Mouse (Mus musculus): ENCODE data around the gene Nfia. TPM values are rescaled to one million over a fixed set of nuclear protein-coding genes. Genes with fewer than 3 reads are reported as not detected.

The Nfia gene
- polyA plus RNA-seq, 1 experiment from 2014 or later, result 52.9 TPM

- ATAC-seq (ENCODE audit: low read depth), result no peak
- Histone ChIP-seq H3K4me2 (ENCODE audit: low read depth, low read length) (no peak overlapping the region), H3K27ac (ENCODE audit: low read length) (peak overlapping the region; percentile 96; the same call in 1 of the 2 replicates), H3K4me1 (replicated peaks; ENCODE audit: control insufficient read depth, insufficient read depth, low read length) (peaks cover 16% of the 10 kb centered on the region), H3K4me3 (ENCODE audit: low read length) (no peak overlapping the region), H3K36me3 (ENCODE audit: control insufficient read depth, insufficient read depth, low read length) (no peaks in the 10 kb centered on the region), H3K9me3 (ENCODE audit: control insufficient read depth, low read length) (no peaks in the 10 kb centered on the region), H3K9ac (ENCODE audit: low read length) (no peak overlapping the region), H3K27me3 (ENCODE audit: control insufficient read depth, insufficient read depth, low read depth, low read length) (no peaks in the 10 kb centered on the region)
- WGBS, result 46% methylated on average over 4 of the region's 4 CpGs
Observed at GRCm38 (mm10) chr4:97750401-97750800, 22.1 kb upstream of the Nfia start.

DNA sequence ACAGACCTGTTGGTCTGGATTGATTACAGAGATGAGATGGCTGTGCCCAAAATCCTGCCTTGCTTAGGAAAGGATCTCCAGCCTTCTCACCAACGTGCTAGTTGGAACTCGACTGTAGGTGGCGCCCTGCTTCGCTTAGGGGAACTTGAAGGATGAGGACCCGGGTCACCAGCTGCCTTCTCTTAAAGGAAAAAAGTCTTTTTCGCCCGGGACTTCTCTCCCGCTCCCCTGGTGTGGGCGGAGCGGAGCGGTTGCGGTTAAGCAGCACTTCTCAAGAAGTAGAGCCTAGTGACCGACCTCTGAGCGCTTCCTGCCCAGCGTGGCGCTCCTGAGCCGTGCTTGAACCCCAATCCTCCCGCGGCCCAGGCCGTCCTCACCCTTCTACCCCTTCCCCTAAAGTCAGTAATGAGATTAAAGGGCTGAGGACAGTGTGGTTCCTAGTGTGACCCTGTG, 21.5 kb upstream of the Nfia start:
- Histone ChIP-seq H3K9ac (ENCODE audit: low read length) (peak overlapping the region; percentile 81), H3K9me3 (ENCODE audit: control insufficient read depth, low read length) (no peaks in the 10 kb centered on the region), H3K4me2 (ENCODE audit: low read depth, low read length) (peak overlapping the region; percentile 82), H3K4me1 (replicated peaks; ENCODE audit: control insufficient read depth, insufficient read depth, low read length) (peaks cover 12% of the 10 kb centered on the region), H3K36me3 (ENCODE audit: control insufficient read depth, insufficient read depth, low read length) (no peaks in the 10 kb centered on the region), H3K27ac (ENCODE audit: low read length) (peak overlapping the region; percentile 96), H3K4me3 (ENCODE audit: low read length) (peak overlapping the region; percentile 52), H3K27me3 (ENCODE audit: control insufficient read depth, insufficient read depth, low read depth, low read length) (no peaks in the 10 kb centered on the region)
- ATAC-seq (ENCODE audit: low read depth), result peak; percentile 90
- 2% methylated on average over 20 of the region's 20 CpGs for WGBS

- Histone ChIP-seq H3K9me3 (ENCODE audit: control insufficient read depth, low read length) (no peaks in the 10 kb centered on the region), H3K9ac (ENCODE audit: low read length) (peak overlapping the region; percentile 81), H3K27ac (ENCODE audit: low read length) (peak overlapping the region; percentile 96), H3K27me3 (ENCODE audit: control insufficient read depth, insufficient read depth, low read depth, low read length) (no peaks in the 10 kb centered on the region), H3K4me1 (replicated peaks; ENCODE audit: control insufficient read depth, insufficient read depth, low read length) (peaks cover 12% of the 10 kb centered on the region), H3K36me3 (ENCODE audit: control insufficient read depth, insufficient read depth, low read length) (no peaks in the 10 kb centered on the region), H3K4me3 (ENCODE audit: low read length) (peak overlapping the region; percentile 52), H3K4me2 (ENCODE audit: low read depth, low read length) (peak overlapping the region; percentile 82)
- WGBS, result 1% methylated on average over 40 of the region's 40 CpGs
- ATAC-seq (ENCODE audit: low read depth), result peak; percentile 87
Observed at GRCm38 (mm10) chr4:97751483-97752251, 20.9 kb upstream of the Nfia start.

GRCm38 (mm10) chr4:97752276-97753010, 20.1 kb upstream of the Nfia start:
- Histone ChIP-seq H3K27me3 (ENCODE audit: control insufficient read depth, insufficient read depth, low read depth, low read length) (no peaks in the 10 kb centered on the region), H3K9ac (ENCODE audit: low read length) (peak overlapping the region; percentile 81)
- 35% methylated on average over 5 of the region's 5 CpGs for WGBS

DNA sequence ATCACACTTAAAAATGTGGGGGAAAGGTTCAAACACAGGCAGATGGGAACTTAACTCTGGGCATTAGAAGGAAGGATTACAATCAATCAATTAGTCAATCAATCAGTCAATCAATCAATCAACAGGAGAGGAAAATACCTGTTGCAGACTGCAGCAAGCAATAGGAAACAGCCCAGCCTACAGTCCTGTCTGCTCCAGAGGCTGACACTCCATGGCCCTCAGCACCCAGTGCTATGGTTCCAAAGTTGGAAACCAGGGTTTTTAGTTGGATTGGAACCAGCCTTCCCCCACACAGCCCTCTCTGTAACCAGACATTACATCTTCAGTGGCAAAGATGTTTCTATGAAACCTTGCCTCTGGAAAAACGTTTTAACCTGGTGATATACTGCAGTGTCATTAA, 19.0 kb upstream of the Nfia start:
- no peaks in the 10 kb centered on the region for H3K9me3 ChIP-seq (ENCODE audit: control insufficient read depth, low read length)

More at GRCm38 (mm10) chr4:97752276-97753010, 20.1 kb upstream of the Nfia start:
- Histone ChIP-seq H3K4me2 (ENCODE audit: low read depth, low read length) (peak overlapping the region; percentile 82), H3K9me3 (ENCODE audit: control insufficient read depth, low read length) (no peaks in the 10 kb centered on the region), H3K4me3 (ENCODE audit: low read length) (peak overlapping the region; percentile 52), H3K27ac (ENCODE audit: low read length) (peak overlapping the region; percentile 96), H3K36me3 (ENCODE audit: control insufficient read depth, insufficient read depth, low read length) (no peaks in the 10 kb centered on the region), H3K4me1 (replicated peaks; ENCODE audit: control insufficient read depth, insufficient read depth, low read length) (peaks cover 12% of the 10 kb centered on the region)
- no peak for ATAC-seq (ENCODE audit: low read depth)

DNA sequence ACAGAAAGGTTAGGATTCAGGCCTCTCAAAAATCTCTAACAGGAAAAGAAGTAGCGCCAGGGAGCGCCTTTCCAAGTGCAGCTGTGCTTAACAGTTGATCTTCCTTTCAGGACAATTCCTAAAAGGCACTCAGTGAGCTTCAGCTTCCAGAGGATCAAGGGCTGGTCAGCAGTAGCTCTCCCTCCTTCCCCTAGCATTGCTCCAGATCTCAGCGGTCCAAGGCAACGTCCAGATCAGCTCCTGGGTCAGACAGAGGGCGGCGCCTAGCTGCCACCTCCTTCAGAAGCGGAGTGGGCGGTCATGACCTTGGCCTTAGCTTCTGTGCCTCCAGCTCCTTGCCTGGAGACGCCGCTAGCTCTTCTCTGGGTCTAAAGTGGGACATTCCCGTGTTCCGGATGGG, 18.3 kb upstream of the Nfia start:
- H3K27ac ChIP-seq (ENCODE audit: low read length), result no peak overlapping the region
- no peaks in the 10 kb centered on the region for H3K9me3 ChIP-seq (ENCODE audit: control insufficient read depth, low read length)
- no peaks in the 10 kb centered on the region for H3K36me3 ChIP-seq (ENCODE audit: control insufficient read depth, insufficient read depth, low read length)
- H3K4me3 ChIP-seq (ENCODE audit: low read length), result no peak overlapping the region
- no peak overlapping the region for H3K4me2 ChIP-seq (ENCODE audit: low read depth, low read length)
- H3K4me1 ChIP-seq (replicated peaks; ENCODE audit: control insufficient read depth, insufficient read depth, low read length), result peaks cover 17% of the 10 kb centered on the region
- H3K9ac ChIP-seq (ENCODE audit: low read length), result no peak overlapping the region; the same call in 1 of the 2 replicates
- ATAC-seq (ENCODE audit: low read depth), result no peak
- H3K27me3 ChIP-seq (ENCODE audit: control insufficient read depth, insufficient read depth, low read depth, low read length), result no peaks in the 10 kb centered on the region
- 38% methylated on average over 12 of the region's 12 CpGs for WGBS

More for the DNA sequence above, 19.0 kb upstream of the Nfia start:
- H3K4me3 ChIP-seq (ENCODE audit: low read length), result no peak overlapping the region
- WGBS, result 27% methylated on average over 1 of the region's 1 CpGs
- H3K27me3 ChIP-seq (ENCODE audit: control insufficient read depth, insufficient read depth, low read depth, low read length), result no peaks in the 10 kb centered on the region
- no peak overlapping the region for H3K9ac ChIP-seq (ENCODE audit: low read length)
- peaks cover 15% of the 10 kb centered on the region for H3K4me1 ChIP-seq (replicated peaks; ENCODE audit: control insufficient read depth, insufficient read depth, low read length)
- no peak overlapping the region for H3K27ac ChIP-seq (ENCODE audit: low read length)
- H3K4me2 ChIP-seq (ENCODE audit: low read depth, low read length), result no peak overlapping the region
- H3K36me3 ChIP-seq (ENCODE audit: control insufficient read depth, insufficient read depth, low read length), result no peaks in the 10 kb centered on the region
- ATAC-seq (ENCODE audit: low read depth), result no peak

DNA sequence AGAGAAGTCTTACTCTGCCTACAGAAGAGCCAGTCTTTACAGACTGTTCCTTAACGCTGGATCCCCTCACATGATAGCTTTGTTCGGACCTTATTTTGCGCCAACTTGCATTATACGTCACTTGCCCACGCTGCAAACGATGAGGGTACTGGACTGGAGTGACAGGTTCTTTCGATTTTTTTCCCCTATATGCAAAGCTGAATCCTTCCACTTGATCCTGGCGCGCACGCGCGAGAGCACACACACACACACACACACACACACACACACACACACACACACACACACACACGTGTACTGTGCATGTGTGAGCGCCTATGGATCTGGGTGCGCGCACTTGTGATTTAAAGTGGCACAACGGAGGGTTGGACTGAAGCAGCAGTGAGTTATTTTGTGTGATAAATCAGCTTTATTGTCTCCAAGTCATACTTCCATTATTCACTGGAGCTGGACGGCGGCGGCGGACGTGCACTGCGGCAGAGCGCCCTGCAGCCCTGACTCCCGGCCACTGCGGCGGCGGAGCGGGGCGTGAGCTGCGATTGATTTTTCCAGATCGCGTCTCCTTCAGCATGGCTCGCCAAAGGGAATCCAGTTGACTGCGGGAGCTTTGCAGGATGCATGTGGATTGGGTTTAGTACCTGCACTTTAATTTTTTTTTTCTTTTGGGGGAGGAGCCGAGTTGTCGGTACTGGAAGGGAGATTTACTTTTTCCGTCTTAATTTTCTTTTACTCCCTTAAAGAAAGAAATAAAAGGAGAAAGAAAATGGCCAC, 15.1 kb upstream of the Nfia start:
- Histone ChIP-seq H3K4me3 (ENCODE audit: low read length) (peak overlapping the region; percentile 63), H3K27me3 (ENCODE audit: control insufficient read depth, insufficient read depth, low read depth, low read length) (no peaks in the 10 kb centered on the region), H3K9ac (ENCODE audit: low read length) (peak overlapping the region; percentile 78), H3K27ac (ENCODE audit: low read length) (peak overlapping the region; percentile 86), H3K36me3 (ENCODE audit: control insufficient read depth, insufficient read depth, low read length) (no peaks in the 10 kb centered on the region), H3K9me3 (ENCODE audit: control insufficient read depth, low read length) (no peaks in the 10 kb centered on the region), H3K4me1 (replicated peaks; ENCODE audit: control insufficient read depth, insufficient read depth, low read length) (peaks cover 15% of the 10 kb centered on the region), H3K4me2 (ENCODE audit: low read depth, low read length) (peak overlapping the region; percentile 84)
- under 1% methylated on average over 38 of the region's 38 CpGs for WGBS
- peak; percentile 82 for ATAC-seq (ENCODE audit: low read depth)

DNA sequence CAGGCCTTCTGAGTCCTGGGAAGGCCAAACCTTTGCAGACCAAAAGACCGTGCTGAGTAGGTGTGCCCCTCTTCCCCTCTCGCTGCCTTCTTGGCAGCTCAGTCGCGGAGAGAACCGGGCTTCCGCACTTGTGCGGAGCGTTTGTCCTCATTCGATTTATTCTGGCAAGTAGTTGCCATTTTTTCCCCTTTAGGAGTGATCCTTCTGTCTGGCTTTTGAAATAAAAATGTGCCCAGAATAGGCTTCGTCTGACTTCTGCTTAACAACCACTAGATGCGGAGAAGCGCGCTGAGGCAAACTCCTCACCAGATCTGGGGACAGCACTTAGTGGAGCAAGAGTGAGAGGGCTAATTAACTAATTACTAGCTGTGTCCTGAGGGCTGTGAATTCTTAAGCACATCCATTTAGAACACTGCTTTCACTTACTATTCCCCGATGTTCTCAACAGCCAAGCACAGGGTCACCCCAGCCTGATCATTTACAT, 14.5 kb upstream of the Nfia start:
- no peaks in the 10 kb centered on the region for H3K9me3 ChIP-seq (ENCODE audit: control insufficient read depth, low read length)
- H3K36me3 ChIP-seq (ENCODE audit: control insufficient read depth, insufficient read depth, low read length), result no peaks in the 10 kb centered on the region
- peaks cover 10% of the 10 kb centered on the region for H3K4me1 ChIP-seq (replicated peaks; ENCODE audit: control insufficient read depth, insufficient read depth, low read length)
- H3K27me3 ChIP-seq (ENCODE audit: control insufficient read depth, insufficient read depth, low read depth, low read length), result no peaks in the 10 kb centered on the region
- H3K4me3 ChIP-seq (ENCODE audit: low read length), result peak overlapping the region; percentile 63
- H3K9ac ChIP-seq (ENCODE audit: low read length), result peak overlapping the region; percentile 78
- WGBS, result under 1% methylated on average over 14 of the region's 14 CpGs
- peak; percentile 69; the same call in 1 of the 2 replicates for ATAC-seq (ENCODE audit: low read depth)
- peak overlapping the region; percentile 86 for H3K27ac ChIP-seq (ENCODE audit: low read length)
- H3K4me2 ChIP-seq (ENCODE audit: low read depth, low read length), result peak overlapping the region; percentile 84
